Mouse (Mus musculus) stomach, embryonic 14.5 days (tissue): ENCODE results near the gene Zscan21. TPM values are rescaled to one million over a fixed set of nuclear protein-coding genes. Genes with fewer than 3 reads are reported as not detected.
A peak's percentile ranks its signal among the peaks of the same experiment; 100 is the strongest.

ENCODE experiments used
- ATAC-seq: fragments of 200-750 bp; cut with Nextera tagmentation; 2 replicates; pipeline ENCODE4 v1.8.0; 2017; ENCODE audit warnings: low read depth, moderate TSS enrichment; ENCODE audit not compliant: insufficient number of reproducible peaks, insufficient read depth, low FRiP score
- H3K27ac ChIP-seq: fragments of 300-500 bp; sonication (generic); 2 replicates; pipeline ENCODE4 v1.5.1; 2014; ENCODE audit warnings: mild to moderate bottlenecking, low read length, moderate library complexity, mixed read lengths
- H3K27me3 ChIP-seq: fragments of 300-500 bp; sonication (generic); 2 replicates; pipeline ENCODE4 v1.6.1; 2014; ENCODE audit warnings: low read length, control low read depth, mixed read lengths; ENCODE audit not compliant: control insufficient read depth, insufficient read depth
- H3K36me3 ChIP-seq: fragments of 300-500 bp; sonication (generic); 2 replicates; pipeline ENCODE4 v1.6.1; 2014; ENCODE audit warnings: mild to moderate bottlenecking, control low read depth, low read length, moderate library complexity, mixed read lengths; ENCODE audit not compliant: control insufficient read depth, insufficient read depth
- H3K4me1 ChIP-seq: fragments of 300-500 bp; sonication (generic); 2 replicates; pipeline ENCODE4 v1.6.1; 2014; ENCODE audit warnings: low read length, control low read depth, mixed read lengths; ENCODE audit not compliant: control insufficient read depth, insufficient read depth
- H3K4me2 ChIP-seq: fragments of 300-500 bp; sonication (generic); replicated peaks from 2 replicates; pipeline ENCODE4 v1.6.1; 2014; ENCODE audit warnings: low read depth, low read length, control low read depth
- H3K4me3 ChIP-seq: fragments of 300-500 bp; sonication (generic); 2 replicates; pipeline ENCODE4 v1.5.1; 2014; ENCODE audit warnings: low read depth, low read length, control low read depth
- H3K9ac ChIP-seq: fragments of 300-500 bp; sonication (generic); replicated peaks from 2 replicates; pipeline ENCODE4 v1.6.1; 2014; ENCODE audit warnings: low read depth, mild to moderate bottlenecking, control low read depth, low read length, moderate library complexity, mixed read lengths
- H3K9me3 ChIP-seq: fragments of 300-500 bp; sonication (generic); 2 replicates; pipeline ENCODE4 v1.6.1; 2016; ENCODE audit warnings: low read depth, low read length, control low read depth; ENCODE audit not compliant: control insufficient read depth
- WGBS: fragments of 180-500 bp; shearing (Covaris S2); extraction: QIAGEN DNeasy Blood & Tissue Kit; methylation state at CpG from one replicate; pipeline ENCODE4 v1.1.7; 2014; 5-methylcytosine and 5-hydroxymethylcytosine counted together
- polyA plus RNA-seq: library from polyadenylated mRNA; unstranded; fragments of >200 nt; fragmentation: Nextera tagmentation; extraction: Ambion mirVana; gene quantifications from 2 replicates; pipeline ENCODE4 v1.2.1, GENCODE M21; 2014

The Zscan21 gene
- polyA plus RNA-seq, 1 experiment from 2014 or later, result 60.9 TPM

DNA sequence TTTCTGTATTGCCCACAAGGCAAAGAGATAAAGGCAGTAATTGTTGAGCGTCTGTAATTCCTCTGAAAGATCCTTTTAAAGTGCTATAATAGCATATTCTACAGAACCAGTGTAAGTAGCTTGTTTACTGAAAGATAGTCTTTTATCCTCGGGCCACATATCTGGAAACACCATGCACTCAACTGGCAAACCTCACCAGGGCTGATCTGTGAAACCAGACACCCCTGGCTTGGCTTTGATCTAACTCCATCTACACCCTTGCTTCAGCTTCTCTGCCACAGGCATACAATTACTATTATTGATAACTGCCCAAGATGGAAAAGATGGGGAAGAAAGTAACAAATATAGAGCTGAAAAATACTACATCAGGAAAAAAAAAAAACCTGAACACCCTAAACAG is 32.2 kb upstream of the Zscan21 start:
- H3K4me3 ChIP-seq, result peak overlapping the region; percentile 80; the same call in 1 of the 2 replicates
- ATAC-seq, result no peak
- peaks cover 9% of the 10 kb centered on the region; the same call in 1 of the 2 replicates for H3K4me1 ChIP-seq
- no peaks in the 10 kb centered on the region for H3K9me3 ChIP-seq
- WGBS, result 33% methylated on average over 2 of the region's 2 CpGs
- no peak overlapping the region for H3K9ac ChIP-seq
- peak overlapping the region; percentile 25; the same call in 1 of the 2 replicates for H3K4me2 ChIP-seq
- no peak overlapping the region for H3K27ac ChIP-seq
- no peaks in the 10 kb centered on the region for H3K36me3 ChIP-seq
- H3K27me3 ChIP-seq, result no peaks in the 10 kb centered on the region

DNA sequence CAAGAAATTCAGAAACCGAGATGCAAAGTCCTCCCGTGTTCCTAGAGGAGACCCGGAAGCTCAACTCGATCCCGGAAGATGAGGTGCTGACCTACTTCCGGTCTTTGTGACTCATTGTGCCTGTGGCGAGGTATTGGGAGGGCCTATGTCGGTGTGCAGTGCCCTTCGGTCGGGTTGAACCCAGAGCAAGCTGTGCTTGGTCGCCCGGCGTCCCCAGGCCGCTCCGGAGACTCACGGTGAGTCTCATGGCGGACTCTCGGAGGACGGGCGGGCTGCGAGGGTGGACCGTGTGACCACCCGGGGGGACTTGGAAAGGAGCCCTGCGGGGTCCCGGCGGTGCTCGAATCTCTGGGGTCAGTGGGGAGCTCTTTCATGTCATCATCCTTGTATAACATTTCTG is 31.7 kb upstream of the Zscan21 start, which contains the start of gene Zkscan1:
Zkscan1 (plus strand) TSS at position 89 of the 400 bp plus-strand sequence.
- H3K36me3 ChIP-seq, result no peaks in the 10 kb centered on the region
- no peaks in the 10 kb centered on the region for H3K9me3 ChIP-seq
- peaks cover 9% of the 10 kb centered on the region; the same call in 1 of the 2 replicates for H3K4me1 ChIP-seq
- under 1% methylated on average over 27 of the region's 27 CpGs for WGBS
- H3K9ac ChIP-seq, result peak within 1 kb of the TSS; percentile 87
- peak within 1 kb of the TSS; percentile 80 for H3K4me3 ChIP-seq
- H3K27ac ChIP-seq, result peak within 1 kb of the TSS; percentile 82
- peak within 1 kb of the TSS; percentile 47 for H3K4me2 ChIP-seq
- no peaks in the 10 kb centered on the region for H3K27me3 ChIP-seq
- ATAC-seq, result peak; percentile 93

DNA sequence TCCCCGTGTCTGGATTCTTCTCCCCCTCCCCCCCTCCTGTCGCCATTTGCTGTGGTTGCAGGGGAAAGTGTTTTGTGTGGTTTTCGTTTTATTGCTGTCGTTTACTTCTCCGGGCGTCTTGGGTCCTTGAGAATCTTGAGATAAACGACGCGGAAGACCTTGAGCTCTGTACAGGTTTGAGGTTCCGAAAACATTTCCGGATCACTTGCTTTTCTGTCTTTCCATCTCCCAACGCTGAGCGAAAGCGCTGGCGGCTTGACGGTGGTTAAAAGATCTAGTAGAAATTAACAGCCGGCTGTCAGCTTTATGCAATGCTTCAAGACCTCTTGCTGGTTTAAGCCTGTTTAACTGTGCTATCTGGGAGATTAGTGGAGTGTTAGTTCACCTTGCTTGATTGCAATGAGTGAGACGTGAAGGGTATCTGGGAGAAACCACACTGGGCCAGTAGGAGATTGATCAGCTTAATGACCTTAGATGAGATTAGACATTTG is 31.2 kb upstream of the Zscan21 start:
- Histone ChIP-seq H3K27me3 (no peaks in the 10 kb centered on the region), H3K27ac (peak overlapping the region; percentile 82), H3K4me3 (peak overlapping the region; percentile 80), H3K9me3 (no peaks in the 10 kb centered on the region), H3K4me2 (peak overlapping the region; percentile 47), H3K9ac (peak overlapping the region; percentile 87), H3K4me1 (peaks cover 9% of the 10 kb centered on the region; the same call in 1 of the 2 replicates), H3K36me3 (no peaks in the 10 kb centered on the region)
- peak; percentile 7; the same call in 1 of the 2 replicates for ATAC-seq
- WGBS, result under 1% methylated on average over 18 of the region's 18 CpGs

DNA sequence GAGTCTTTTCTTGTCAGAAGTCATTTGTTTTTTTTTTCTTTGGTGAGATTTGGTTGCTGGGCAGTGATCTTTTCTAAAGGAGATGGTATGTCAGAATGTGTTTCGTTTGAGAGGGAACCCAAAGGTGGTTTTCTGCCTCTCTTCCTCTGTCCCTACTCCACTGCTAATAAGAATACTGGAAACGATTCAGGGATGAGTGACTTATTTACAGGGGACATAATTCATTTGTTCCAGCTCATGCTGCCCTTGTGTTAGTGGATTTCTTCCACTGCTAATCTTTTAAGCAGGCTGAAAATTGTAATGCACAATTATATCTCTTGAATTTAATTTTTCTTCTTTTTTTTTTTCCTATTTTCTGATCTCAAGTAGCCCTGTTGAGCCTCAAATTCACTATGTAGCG is 29.9 kb upstream of the Zscan21 start:
- ATAC-seq, result no peak
- Histone ChIP-seq H3K9me3 (no peaks in the 10 kb centered on the region), H3K36me3 (no peaks in the 10 kb centered on the region), H3K4me1 (peaks cover 9% of the 10 kb centered on the region; the same call in 1 of the 2 replicates), H3K9ac (no peak overlapping the region), H3K4me2 (peak overlapping the region; percentile 47), H3K4me3 (no peak overlapping the region), H3K27me3 (no peaks in the 10 kb centered on the region), H3K27ac (no peak overlapping the region)
- WGBS, result 75% methylated on average over 3 of the region's 3 CpGs

DNA sequence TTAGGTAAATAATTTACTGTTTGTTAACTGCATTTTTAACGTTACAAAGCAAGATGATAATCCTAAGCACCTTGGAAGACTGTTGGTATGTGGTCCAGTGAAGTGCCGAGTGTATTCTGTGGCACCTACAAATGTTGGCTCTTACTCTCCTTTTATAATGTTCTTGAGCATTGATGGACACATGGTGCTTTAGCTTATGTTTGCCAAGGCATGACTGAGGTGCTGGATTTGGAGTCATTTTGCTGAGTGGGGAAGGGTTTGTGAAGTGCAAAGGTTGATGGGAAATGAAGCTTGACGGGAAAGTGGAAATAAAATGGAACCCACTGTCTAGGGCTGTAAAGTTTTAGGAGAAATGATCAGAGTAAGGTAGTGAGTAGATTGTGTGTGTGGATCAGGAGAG is 28.3 kb upstream of the Zscan21 start:
- Histone ChIP-seq H3K4me2 (no peak overlapping the region), H3K9me3 (no peaks in the 10 kb centered on the region), H3K27me3 (no peaks in the 10 kb centered on the region), H3K36me3 (peaks cover 6% of the 10 kb centered on the region; the same call in 1 of the 2 replicates), H3K4me3 (no peak overlapping the region), H3K4me1 (peaks cover 9% of the 10 kb centered on the region; the same call in 1 of the 2 replicates), H3K9ac (no peak overlapping the region), H3K27ac (no peak overlapping the region)
- no peak for ATAC-seq
- 74% methylated on average over 3 of the region's 3 CpGs for WGBS

DNA sequence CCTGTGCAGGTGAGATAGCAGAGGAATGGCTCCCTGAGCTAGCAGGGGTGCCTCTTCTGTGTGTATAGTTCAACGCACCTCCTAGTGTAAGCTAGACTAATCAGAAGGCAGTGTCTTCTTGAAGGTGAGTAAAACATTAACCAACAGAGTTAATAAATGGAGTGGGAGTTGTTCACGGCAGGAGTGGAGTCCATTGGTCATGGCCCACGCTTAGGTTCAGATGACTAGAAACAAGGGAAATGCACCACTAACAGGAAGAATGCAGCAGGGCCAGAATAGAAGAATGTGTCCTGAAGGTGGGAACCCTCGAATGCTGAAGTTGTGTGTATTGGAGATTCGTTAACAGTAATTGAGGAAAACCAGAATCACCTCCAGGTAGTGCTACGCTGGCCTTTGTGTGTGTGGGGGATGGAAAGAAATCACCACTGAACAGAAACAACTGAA is 27.6 kb upstream of the Zscan21 start:
- WGBS, result 72% methylated on average over 6 of the region's 6 CpGs
- Histone ChIP-seq H3K9ac (no peak overlapping the region), H3K27ac (no peak overlapping the region), H3K27me3 (no peaks in the 10 kb centered on the region), H3K4me2 (0 out of 2 replicates have a peak overlapping the region, but pooled peaks have one; percentile 1), H3K4me1 (peaks cover 9% of the 10 kb centered on the region; the same call in 1 of the 2 replicates), H3K4me3 (no peak overlapping the region), H3K36me3 (peaks cover 11% of the 10 kb centered on the region), H3K9me3 (no peaks in the 10 kb centered on the region)
- peak; percentile 54 for ATAC-seq

DNA sequence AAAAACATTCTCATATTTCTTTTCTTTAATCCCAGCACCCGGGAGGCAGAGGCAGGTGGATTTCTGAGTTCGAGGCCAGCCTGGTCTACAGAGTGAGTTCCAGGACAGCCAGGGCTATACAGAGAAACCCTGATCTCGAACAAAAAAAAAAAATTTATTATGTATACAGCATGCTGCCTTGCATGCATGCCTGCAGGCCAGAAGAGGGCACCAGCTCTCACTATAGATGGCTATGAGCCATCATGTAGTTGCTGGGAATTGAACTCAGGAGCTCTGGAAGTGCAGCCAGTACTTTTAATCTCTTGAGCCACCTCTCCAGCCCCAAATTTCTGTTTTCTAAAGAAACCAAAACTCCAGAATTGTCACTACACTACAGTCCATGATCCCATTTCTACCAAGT is 26.4 kb upstream of the Zscan21 start:
- no peak overlapping the region for H3K9ac ChIP-seq
- no peak overlapping the region for H3K4me2 ChIP-seq
- no peak overlapping the region for H3K4me3 ChIP-seq
- no peaks in the 10 kb centered on the region for H3K9me3 ChIP-seq
- no peaks in the 10 kb centered on the region for H3K27me3 ChIP-seq
- peaks cover 18% of the 10 kb centered on the region for H3K36me3 ChIP-seq
- H3K4me1 ChIP-seq, result peaks cover 9% of the 10 kb centered on the region; the same call in 1 of the 2 replicates
- no peak overlapping the region for H3K27ac ChIP-seq
- 86% methylated on average over 3 of the region's 3 CpGs for whole genome bisulfite sequencing
- ATAC-seq, result no peak

DNA sequence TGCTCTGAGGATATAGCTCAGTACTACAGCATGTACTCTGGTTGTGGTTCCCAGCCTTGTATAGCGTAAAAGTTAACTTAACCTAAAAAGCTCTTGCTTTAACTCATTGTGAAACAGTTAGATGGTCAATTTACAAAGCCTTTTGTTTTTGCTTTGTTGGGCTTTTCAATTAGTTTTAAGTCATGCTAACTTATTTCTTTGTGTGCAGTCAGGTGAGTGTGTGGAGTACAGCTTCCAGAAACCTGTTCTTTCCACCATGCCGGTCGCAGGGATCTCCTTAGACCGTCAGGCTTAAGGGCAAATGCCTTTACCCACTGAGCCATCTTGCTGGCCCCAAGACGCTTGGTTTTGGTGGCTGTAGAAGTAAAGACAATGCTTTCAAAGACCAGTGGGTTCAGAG is 26.0 kb upstream of the Zscan21 start:
- 94% methylated on average over 5 of the region's 5 CpGs for WGBS
- H3K9ac ChIP-seq, result no peak overlapping the region
- no peaks in the 10 kb centered on the region for H3K27me3 ChIP-seq
- peaks cover 18% of the 10 kb centered on the region for H3K36me3 ChIP-seq
- no peak overlapping the region for H3K4me3 ChIP-seq
- ATAC-seq, result no peak
- H3K4me2 ChIP-seq, result no peak overlapping the region
- H3K4me1 ChIP-seq, result peaks cover 9% of the 10 kb centered on the region; the same call in 1 of the 2 replicates
- H3K9me3 ChIP-seq, result no peaks in the 10 kb centered on the region
- H3K27ac ChIP-seq, result no peak overlapping the region
